Mouse (Mus musculus) adipose tissue, adult 10 weeks (tissue): ENCODE results near the gene Olfr1417. TPM values are rescaled to one million over a fixed set of nuclear protein-coding genes. Genes with fewer than 3 reads are reported as not detected.

ENCODE experiments used
- polyA plus RNA-seq: library from polyadenylated mRNA; stranded (reverse); fragments of 350-450 nt; fragmentation: Illumina TruSeq; extraction: RNeasy Lipid Tissue Mini Kit (QIAGEN cat#74804); gene quantifications from one replicate; pipeline ENCODE4 v1.2.3, GENCODE M21; 2014; ENCODE audit warnings: low read depth, low replicate concordance

Gene Olfr1417
- not detected for polyA plus RNA-seq

DNA sequence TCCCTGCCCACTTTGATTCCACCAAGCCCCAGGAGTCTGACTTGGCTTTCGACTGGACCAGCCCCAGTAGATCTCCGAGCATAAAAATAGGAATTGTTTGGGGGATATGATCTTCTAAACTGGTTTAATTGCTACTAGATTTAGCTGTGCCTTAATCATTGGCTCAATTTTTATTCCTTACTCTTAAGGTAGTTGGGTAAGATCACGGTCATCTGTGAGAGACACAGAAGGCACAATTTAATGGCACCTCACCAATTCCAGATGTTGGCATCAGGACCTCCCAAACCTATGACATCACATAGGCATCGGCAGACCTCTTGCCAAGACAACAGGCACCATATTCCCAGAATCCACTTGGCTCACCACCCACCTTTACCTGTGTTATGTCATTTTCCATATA, at the start of gene Olfr1417:
TSS of gene Olfr1417 (minus strand) at position 101 of the 400 bp plus-strand sequence.

DNA sequence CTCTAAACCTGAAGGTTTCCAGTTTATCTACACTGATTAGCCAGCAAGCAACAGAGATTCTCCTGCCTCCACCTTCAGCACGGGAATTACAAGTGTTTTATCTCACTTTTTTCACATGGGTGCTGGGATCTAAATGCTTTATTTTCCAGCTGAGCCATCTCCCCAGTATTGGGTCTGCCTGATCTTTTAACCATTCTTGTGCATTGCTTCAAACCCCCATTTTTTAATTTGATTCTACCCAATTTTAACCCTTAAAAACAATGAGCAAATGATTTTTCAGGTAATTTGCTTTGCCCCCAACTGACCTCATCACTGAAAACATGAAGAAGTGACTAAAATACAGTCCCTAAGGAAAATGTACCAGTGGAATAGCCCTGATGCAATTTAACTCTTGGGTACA, 47.2 kb upstream of the Olfr1417 start, which contains the start of gene Olfr1420:
TSS of gene Olfr1420 (plus strand) at position 301 of the 400 bp plus-strand sequence.

DNA sequence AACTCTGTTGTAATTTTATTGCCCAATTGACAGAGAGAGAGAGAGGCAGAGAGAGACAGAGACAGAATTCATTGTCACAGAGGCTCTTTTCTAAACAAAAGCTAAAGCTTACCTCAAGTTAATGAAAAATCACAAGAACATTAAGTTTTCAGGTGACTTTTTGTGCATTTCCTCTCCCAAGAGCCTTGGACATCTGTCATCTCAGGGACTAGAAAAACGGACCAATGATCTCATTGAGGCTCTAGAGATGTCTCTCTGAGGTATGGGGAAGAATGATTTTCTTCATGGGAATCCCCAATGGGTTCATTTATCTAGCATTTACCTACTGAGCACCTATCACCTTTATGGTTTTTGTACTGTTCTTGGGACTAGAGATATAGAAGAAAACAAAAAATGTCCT, 36.0 kb upstream of the Olfr1417 start, which contains the start of gene Olfr1419:
TSS of gene Olfr1419 (minus strand) at position 101 of the 400 bp plus-strand sequence.

DNA sequence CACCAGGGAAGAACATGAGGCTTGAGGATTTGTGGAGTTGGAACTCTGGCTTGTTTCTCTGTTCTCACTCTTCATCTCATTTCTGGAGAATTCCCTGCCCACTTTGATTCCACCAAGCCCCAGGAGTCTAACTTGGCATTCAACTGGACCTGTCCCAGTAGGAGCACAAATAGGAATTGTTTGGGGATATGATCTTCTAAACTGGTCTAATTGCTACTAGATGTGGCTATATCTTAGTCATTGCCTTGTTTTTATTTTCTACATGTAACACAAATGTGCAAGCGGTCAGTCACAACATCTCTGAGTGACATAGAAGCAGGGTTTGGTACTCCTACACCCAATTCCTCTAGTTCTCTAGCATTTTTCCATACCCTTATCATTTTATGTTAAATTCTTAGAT, 21.9 kb upstream of the Olfr1417 start, which contains the start of gene Olfr1418:
TSS of gene Olfr1418 (minus strand) at position 101 of the 400 bp plus-strand sequence.

DNA sequence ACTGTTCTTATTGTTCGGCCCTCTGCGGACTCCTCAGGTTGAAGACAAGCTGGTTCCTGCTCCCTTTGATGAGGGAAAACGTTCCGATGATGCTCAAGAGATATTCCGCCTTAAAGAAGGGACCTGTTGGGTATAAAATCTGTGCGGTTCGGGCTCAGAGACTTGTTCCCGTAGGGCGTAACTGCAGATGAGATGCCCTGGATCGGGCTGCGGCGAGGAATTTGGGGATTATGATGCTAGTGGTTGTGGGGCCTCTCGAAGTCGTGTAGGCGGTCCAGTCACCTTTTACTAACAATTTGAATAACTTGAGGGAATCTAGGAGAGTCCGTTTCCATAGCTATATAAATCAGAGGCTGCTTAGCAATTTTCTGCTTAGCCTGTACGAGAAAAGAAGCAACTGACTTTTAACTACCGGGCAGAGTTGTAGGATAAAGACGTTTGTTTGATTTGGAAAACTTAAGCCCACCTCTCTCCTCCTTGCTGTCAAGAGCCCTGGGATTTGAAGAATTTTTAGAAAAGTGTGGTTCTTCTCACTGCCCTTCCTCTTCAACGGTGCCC, 19.8 kb downstream of the Olfr1417 start, which contains the start of gene Stx3:
TSS of gene Stx3 (minus strand) at position 261 of the 558 bp plus-strand sequence.

Other genes starting within 250 kb of the Olfr1417 start
- 5.1 TPM for gene Ms4a6d, start 234.4 kb downstream of the Olfr1417 start, polyA plus RNA-seq
- gene Ms4a2, start 215.5 kb downstream of the Olfr1417 start, polyA plus RNA-seq, result 0.12 TPM
- not detected for gene Ms4a3, start 198.4 kb downstream of the Olfr1417 start, polyA plus RNA-seq
- gene Oosp2, start 178.7 kb downstream of the Olfr1417 start, polyA plus RNA-seq, result not detected
- not detected for gene Oosp1, start 148.1 kb downstream of the Olfr1417 start, polyA plus RNA-seq
- not detected for gene Oosp3, start 142.2 kb downstream of the Olfr1417 start, polyA plus RNA-seq
- gene Gif, start 91.7 kb downstream of the Olfr1417 start, polyA plus RNA-seq, result not detected
- 31.4 TPM for gene Mrpl16, start 68.8 kb downstream of the Olfr1417 start, polyA plus RNA-seq
- gene Stx3, start 19.8 kb downstream of the Olfr1417 start, polyA plus RNA-seq, result 22.8 TPM
- gene Olfr1418, start 21.8 kb upstream of the Olfr1417 start, polyA plus RNA-seq, result not detected
- not detected for gene Olfr1419, start 35.9 kb upstream of the Olfr1417 start, polyA plus RNA-seq
- gene Olfr1420, start 47.3 kb upstream of the Olfr1417 start, polyA plus RNA-seq, result not detected
- 13.5 TPM for gene Patl1, start 73.2 kb upstream of the Olfr1417 start, polyA plus RNA-seq
- 46.9 TPM for gene Osbp, start 126.7 kb upstream of the Olfr1417 start, polyA plus RNA-seq
- not detected for gene Olfr1423, start 202.1 kb upstream of the Olfr1417 start, polyA plus RNA-seq
- not detected for gene Olfr1424, start 223.5 kb upstream of the Olfr1417 start, polyA plus RNA-seq
- gene Olfr1425, start 238.5 kb upstream of the Olfr1417 start, polyA plus RNA-seq, result not detected